Mouse (Mus musculus): ENCODE data around the gene Miga2.
A peak's percentile ranks its signal among the peaks of the same experiment; 100 is the strongest.

DNA sequence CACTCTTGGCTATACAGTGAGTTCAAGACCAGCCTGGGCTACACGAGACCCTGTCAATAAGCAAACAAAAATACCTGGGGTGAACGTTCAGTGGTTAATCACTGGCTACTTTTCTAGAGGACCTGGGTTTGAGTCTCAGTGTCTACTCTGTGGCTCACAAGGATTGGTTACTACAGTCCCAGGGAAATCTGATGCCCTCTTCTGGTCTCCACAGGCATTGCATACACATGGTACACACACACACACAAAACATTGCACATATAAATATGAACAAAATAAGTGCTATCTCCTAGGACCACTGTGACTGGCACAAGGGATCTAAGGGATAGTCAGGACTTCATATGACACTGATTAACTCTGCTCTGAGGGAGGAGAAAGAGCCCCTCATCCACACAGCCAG, 25.0 kb downstream of the Miga2 start:
- peak; percentile 49 for TF ChIP-seq CTCF (IDR thresholded peaks at IDR 0.05; ENCODE audit: low read depth)
- TF ChIP-seq EP300 (optimal IDR thresholded peaks at IDR 0.05): no peak

Measured in stomach, postnatal 0 days (tissue).